Mouse (Mus musculus) liver, adult 10 weeks (tissue): Measurements from ENCODE around the gene Dnajc5g. TPM values are rescaled to one million over a fixed set of nuclear protein-coding genes. Genes with fewer than 3 reads are reported as not detected.

Experiments used
- polyA plus RNA-seq: library from polyadenylated mRNA; stranded (reverse); fragments of 350-450 nt; fragmentation: Illumina TruSeq; extraction: RNeasy Lipid Tissue Mini Kit (QIAGEN cat#74804); gene quantifications from one replicate; pipeline ENCODE4 v1.2.3, GENCODE M21; 2014; ENCODE audit warnings: low read depth, low replicate concordance

Dnajc5g gene
- polyA plus RNA-seq = not detected

GRCm38 (mm10) chr5:31105814-31106335, at the start of gene Dnajc5g:
Gene Dnajc5g, plus strand, starts transcription at chr5:31106285.

GRCm38 (mm10) chr5:31108000-31108490, 2.0 kb downstream of the Dnajc5g start, which contains the start of gene Slc30a3:
Gene Slc30a3, minus strand, starts transcription at chr5:31108237.

GRCm38 (mm10) chr5:31116354-31116753, 10.3 kb downstream of the Dnajc5g start, which contains the start of gene Trim54:
Gene Trim54, plus strand, starts transcription at chr5:31116712.

DNA sequence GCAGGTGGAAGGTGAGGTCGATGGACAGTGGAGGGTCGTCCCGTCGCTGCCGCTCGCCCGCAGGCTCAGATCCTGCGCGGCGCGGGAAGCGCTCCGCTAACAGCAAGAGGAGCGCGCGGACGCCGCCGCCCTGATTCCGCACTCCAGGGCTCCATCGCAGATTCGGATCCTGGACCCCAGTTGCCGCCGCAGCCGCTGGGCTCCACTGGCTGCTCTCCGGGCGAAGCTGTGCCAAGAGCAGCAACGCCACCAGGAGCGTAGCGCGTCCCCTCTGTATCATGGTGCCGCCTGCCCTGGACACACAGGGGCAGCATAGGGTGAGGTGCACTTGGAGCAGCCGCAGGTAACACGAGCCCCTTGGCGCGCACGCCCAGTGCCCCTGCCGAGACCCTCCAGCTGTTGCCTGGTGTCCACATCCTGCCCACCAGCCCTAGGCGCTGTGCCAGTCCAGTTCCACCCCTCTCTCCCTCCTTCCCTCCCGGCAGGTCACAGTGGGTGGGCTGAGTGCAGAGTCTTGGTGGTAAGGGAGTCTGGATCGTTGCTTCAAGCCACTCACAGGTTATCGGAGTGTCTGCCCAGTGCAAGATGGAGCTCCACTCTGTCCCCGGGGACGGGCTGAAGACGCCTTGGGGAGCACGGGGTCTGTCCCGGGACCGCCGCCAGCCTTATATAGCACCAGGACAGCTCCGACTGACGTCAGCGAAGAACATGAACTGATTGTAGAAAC, 32.3 kb downstream of the Dnajc5g start, which contains the start of gene Ucn:
Gene Ucn, minus strand, starts transcription at position 589 of the 727 bp plus-strand sequence.

DNA sequence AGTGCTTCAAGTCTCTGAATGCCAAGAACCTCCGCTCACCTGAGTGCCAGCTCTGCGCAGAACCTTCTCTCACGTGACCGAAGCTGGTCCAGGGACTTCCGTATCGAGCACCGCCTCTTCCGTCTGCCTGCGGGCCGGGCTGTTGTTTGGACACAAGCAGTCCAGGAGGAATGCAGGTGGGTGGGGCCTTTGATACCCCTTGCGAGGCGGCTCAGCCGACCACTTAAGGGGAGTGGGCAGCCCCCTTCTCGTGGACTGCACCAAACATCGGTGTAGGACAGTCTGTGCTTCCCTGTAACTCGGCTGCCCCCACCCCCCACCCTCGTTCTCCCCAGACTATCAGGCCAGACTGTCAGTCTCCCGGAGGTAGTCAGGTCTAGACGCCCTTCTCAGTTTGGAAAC, 48.1 kb downstream of the Dnajc5g start, which contains the start of gene Mpv17:
Gene Mpv17, minus strand, starts transcription at position 100 of the 402 bp plus-strand sequence.

Other genes with a start within 250 kb of the Dnajc5g start
- 7.9 TPM for gene Tmem214, start 238.3 kb upstream of the Dnajc5g start, polyA plus RNA-seq
- 1.4 TPM for gene Agbl5, start 217.6 kb upstream of the Dnajc5g start, polyA plus RNA-seq
- gene Ost4, start 198.5 kb upstream of the Dnajc5g start, polyA plus RNA-seq = 126 TPM
- 0.56 TPM for gene Emilin1, start 192.9 kb upstream of the Dnajc5g start, polyA plus RNA-seq
- 24.2 TPM for gene Khk, start 184.9 kb upstream of the Dnajc5g start, polyA plus RNA-seq
- gene Cgref1, start 160.7 kb upstream of the Dnajc5g start, polyA plus RNA-seq = not detected
- gene Preb, start 145.9 kb upstream of the Dnajc5g start, polyA plus RNA-seq = 34.2 TPM
- gene Tcf23, start 137.6 kb upstream of the Dnajc5g start, polyA plus RNA-seq = not detected
- 116 TPM for gene Atraid, start 58.0 kb upstream of the Dnajc5g start, polyA plus RNA-seq
- gene Slc5a6, start 57.4 kb upstream of the Dnajc5g start, polyA plus RNA-seq = 1.8 TPM
- gene Cad, start 51.5 kb upstream of the Dnajc5g start, polyA plus RNA-seq = 0.29 TPM
- gene Slc30a3, start 2.0 kb downstream of the Dnajc5g start, polyA plus RNA-seq = not detected
- gene Trim54, start 10.4 kb downstream of the Dnajc5g start, polyA plus RNA-seq = not detected
- gene Ucn, start 32.5 kb downstream of the Dnajc5g start, polyA plus RNA-seq = not detected
- gene Mpv17, start 48.0 kb downstream of the Dnajc5g start, polyA plus RNA-seq = 31.4 TPM
- 0.13 TPM for gene Gm29609, start 73.6 kb downstream of the Dnajc5g start, polyA plus RNA-seq
- 30.5 TPM for gene Gtf3c2, start 73.9 kb downstream of the Dnajc5g start, polyA plus RNA-seq
- gene Snx17, start 86.9 kb downstream of the Dnajc5g start, polyA plus RNA-seq = 8.9 TPM
- 3.8 TPM for gene Eif2b4, start 87.1 kb downstream of the Dnajc5g start, polyA plus RNA-seq
- 1.4 TPM for gene Zfp513, start 96.0 kb downstream of the Dnajc5g start, polyA plus RNA-seq
- gene Ppm1g, start 114.4 kb downstream of the Dnajc5g start, polyA plus RNA-seq = 13.4 TPM
- gene Nrbp1, start 134.6 kb downstream of the Dnajc5g start, polyA plus RNA-seq = 45.4 TPM
- gene Gm9970, start 134.9 kb downstream of the Dnajc5g start, polyA plus RNA-seq = not detected
- gene Krtcap3, start 145.4 kb downstream of the Dnajc5g start, polyA plus RNA-seq = 1.0 TPM
- 6.5 TPM for gene Ift172, start 184.8 kb downstream of the Dnajc5g start, polyA plus RNA-seq
- 27.8 TPM for gene Fndc4, start 189.8 kb downstream of the Dnajc5g start, polyA plus RNA-seq
- 78.9 TPM for gene Gckr, start 191.2 kb downstream of the Dnajc5g start, polyA plus RNA-seq